Mouse (Mus musculus) right cerebral cortex, postnatal 14 days (tissue): ENCODE data around the gene Lrrc49.

Source experiments
- DNase-seq: peaks from one replicate; pipeline ENCODE4 v3.0.0; 2022

Gene Lrrc49

GRCm38 (mm10) chr9:60592363-60592762 is 95.6 kb downstream of the Lrrc49 start:
- DNase-seq: no peak

DNA sequence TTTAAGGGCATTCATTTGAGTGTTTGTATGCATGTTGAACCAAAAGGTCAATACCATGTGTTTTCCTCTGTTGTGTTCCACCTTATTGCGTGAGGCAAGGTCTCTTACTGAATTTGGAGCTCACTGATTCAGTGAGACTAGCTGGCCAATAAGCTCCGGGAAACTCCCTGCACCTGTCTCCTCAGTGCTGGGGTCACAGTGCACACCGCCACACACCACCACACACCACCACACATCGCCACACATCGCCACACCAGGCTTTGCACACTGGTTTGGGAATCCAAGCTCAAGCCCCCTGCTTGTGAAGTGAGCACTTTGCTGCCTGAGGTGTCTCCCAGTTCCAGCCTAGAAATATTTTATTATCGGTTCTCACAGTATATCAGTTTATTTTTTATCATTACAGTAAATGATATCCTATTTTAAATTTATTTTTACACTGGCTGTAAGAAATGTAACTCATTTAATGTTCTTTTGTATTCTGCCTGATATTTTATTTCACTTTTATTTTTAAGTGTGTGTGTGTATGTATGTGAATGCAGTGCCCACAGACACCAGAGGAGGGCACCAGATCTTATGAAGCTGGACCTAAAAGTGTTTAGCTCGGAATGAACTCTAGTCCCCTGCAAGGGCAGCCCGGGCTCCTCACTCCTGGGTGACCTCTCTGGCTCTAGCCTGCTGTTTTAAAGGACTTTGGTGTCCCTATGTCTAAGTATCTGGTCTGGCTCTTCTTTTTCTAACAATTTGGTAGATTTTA is 96.9 kb downstream of the Lrrc49 start:
- no peak for DNase-seq

DNA sequence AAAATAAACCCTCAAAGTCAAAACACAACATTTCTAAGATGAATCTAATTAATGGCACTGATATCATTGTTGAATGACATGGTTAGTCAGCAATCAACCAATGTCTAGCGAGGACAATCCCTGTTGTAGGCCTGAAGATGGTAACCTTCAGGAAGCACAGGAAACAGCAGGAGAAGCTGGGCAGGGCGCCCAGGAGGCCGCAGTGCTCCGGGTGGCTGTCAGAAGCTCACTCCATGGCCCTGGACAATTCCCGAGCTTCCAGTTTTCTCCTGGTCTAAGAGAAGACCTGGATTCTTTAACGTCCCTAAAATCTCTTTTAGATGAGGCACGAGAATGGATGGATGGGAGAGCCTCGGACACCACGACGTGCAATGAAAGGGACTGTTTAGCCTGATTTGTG is 99.0 kb downstream of the Lrrc49 start:
- no peak for DNase-seq

- DNase-seq: no peak
Observed at GRCm38 (mm10) chr9:60586920-60587319, 101.0 kb downstream of the Lrrc49 start.

GRCm38 (mm10) chr9:60585206-60585605 is 102.8 kb downstream of the Lrrc49 start:
- no peak for DNase-seq

DNA sequence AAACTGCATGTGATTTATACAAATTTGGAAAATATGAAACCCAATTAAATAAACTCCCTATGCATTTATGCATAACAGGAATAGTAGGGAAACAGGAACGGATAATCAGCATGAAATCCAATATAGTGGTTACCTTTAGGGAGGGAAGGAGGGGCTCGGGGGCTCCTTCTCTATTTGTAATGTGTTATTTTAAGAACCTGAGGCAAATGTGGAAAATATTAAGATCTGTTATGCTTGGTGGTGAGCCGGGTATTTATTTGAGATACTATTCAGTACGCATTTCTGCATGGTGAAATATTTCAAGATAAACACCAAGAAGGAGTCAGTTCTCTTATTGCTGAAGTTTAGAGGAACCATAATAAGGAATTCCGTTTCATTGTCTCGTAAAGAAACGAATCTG is 105.4 kb downstream of the Lrrc49 start:
- no peak for DNase-seq

DNA sequence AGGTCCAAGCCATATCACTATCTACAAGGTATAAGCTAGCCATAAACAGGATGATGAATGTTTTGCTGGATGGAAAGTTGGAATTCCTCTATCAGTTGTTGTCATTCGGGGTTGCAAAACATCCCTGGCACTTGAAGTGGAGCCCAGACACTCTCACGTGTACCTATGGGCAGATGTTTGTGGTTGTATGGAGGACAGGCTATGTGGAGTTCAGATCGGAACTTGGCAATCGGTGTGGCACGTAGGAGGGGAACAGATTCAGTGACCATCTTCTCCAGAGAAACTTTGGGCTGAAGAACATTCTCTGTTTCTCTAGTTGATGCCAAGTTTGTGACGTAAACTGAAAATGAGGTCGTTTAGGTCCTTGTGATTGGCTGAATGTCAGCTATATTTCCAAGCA is 114.9 kb downstream of the Lrrc49 start:
- DNase-seq: no peak

DNA sequence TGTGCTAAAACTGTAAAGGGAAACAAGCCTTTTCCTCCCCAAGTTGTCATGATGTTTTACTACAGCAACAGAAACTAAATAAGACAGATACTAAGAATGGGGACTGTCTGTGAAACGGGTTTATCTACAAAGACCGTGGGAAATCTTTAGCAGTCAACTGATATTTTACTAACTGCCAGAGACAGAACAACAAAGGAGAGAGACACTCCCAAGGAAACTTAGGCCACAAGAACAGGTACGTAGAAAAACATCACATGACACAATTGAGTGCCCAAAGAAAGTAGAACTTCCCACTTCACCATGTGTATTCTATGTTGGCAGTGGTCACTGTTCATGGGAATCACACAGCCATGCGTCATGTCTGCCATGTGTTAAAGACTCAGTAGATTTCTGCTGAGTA is 116.2 kb downstream of the Lrrc49 start:
- no peak for DNase-seq

DNA sequence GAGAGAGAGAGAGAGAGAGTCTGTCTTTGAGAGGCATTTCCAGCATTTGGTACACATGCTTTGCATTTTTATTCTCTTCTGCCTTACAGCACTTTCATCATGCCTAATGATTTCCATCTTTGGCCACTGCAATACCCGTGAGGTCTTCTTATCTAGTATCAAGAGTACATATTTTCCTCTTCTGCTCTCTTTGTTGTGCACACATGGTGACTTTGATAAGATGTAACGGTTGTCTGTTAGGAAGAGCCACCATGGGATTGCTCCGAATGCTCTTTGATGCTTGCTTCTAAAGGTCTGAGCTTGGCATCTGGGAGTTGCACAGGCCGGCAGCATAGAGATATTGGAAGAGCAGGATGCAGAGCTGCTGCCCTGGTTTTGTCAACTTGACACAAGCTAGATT is 116.9 kb downstream of the Lrrc49 start:
- DNase-seq: no peak

GRCm38 (mm10) chr9:60569366-60569765 is 118.6 kb downstream of the Lrrc49 start:
- DNase-seq: no peak

DNA sequence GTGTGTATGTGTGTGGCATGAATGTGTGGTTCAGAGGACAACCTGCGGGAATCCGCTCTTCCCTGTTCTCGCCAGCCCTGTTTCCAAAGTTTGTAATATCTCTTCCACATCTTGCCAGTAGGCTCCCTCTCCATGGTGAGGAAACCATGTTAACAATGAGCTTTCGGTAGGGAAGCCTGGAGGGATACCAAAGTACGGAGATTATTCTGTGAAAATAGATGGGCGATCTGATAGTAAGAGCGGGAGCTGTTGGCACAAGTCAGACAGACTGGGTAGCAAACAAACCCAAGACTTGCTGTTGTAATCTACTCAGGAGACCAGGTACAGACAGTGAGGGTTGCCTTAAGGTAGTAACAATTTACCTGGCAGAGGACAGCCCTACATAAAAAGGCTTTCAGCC is 124.1 kb downstream of the Lrrc49 start:
- DNase-seq: no peak

DNA sequence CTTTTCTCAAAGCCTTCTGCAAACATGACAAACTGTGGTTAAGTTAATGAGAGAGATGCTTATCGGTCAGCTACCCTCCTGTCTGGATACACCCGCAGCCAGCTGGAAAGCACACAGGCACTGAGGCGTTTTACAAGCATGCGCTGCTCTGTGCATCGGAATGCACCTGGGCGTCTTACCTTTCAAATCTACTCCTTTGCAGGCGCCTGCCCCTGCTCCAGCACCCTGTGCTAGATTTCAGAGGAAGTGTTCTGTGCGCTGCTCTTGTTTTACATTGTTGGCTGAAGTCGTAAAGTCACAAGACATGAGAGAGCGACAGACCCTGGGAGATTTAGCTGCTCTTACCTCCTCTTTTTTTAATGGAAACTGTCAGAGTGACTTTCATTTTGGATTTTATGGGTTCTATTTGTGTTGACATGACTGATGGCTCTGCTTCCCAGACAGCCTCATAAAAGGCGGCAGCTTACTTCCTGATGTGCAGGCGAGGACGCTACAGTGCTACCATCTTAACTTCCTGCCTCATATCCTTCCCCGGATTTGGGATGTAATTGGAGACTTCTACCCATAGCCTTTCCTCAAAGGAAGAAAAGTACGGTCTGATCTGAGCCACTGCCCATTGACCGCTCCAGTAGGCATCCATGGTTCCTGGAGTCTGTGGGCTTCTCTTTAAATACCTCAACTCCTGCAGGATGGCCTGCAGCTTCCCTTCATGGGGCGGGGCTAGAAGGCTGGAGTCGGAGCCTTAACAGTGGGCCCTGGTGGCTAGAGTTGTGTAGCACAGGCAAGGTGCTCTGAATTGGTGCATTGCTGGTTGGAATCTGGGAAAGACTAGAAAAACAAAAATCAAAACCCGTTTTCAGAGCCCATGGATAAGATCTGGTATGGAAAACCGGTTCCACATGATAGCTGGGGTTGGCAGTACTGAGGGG is 125.3 kb downstream of the Lrrc49 start:
- DNase-seq: no peak

- DNase-seq: no peak
Observed at GRCm38 (mm10) chr9:60561641-60562289, 126.2 kb downstream of the Lrrc49 start.

DNA sequence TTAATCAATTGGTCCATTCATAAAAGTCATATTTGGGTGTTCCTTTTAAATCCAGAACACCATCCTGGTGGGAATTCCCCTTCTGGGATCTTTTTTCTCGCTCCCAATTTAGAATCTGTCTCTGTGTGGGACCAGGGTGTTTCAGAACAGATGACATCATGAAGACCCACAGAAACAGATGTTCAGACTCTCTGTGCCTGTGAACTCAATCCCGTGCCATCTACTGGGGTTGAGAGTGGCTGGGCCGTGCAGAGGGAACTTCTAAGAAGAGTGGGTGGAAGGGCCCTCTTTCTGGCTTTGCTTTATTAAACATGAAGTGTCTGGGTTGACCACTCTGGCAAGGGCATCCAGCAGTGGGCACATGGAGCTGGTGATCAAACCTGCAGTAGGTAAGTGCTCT is 129.5 kb downstream of the Lrrc49 start:
- no peak for DNase-seq

- DNase-seq: no peak
Observed at GRCm38 (mm10) chr9:60551238-60551637, 136.7 kb downstream of the Lrrc49 start.

GRCm38 (mm10) chr9:60548182-60548581 is 139.8 kb downstream of the Lrrc49 start:
- peak; percentile 41 for DNase-seq

DNA sequence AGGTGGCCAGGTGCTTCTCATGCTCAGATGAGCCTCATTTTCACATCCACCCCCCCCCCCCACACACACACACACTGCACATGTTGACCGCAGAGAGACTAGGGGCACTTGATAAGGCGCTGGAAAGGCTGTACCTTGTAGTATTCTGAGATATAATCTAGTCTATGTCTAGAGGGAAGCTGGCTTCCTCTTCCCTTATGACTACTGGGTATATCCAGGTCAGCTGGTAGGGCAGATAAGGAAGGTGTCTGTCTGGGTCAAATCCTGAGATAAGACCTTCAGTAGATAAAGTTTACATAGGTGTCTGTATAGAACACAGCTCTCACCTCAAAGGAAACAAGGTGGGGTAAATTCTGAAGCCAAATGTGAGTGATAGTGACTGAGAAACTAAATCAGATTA is 141.8 kb downstream of the Lrrc49 start:
- DNase-seq: no peak

DNA sequence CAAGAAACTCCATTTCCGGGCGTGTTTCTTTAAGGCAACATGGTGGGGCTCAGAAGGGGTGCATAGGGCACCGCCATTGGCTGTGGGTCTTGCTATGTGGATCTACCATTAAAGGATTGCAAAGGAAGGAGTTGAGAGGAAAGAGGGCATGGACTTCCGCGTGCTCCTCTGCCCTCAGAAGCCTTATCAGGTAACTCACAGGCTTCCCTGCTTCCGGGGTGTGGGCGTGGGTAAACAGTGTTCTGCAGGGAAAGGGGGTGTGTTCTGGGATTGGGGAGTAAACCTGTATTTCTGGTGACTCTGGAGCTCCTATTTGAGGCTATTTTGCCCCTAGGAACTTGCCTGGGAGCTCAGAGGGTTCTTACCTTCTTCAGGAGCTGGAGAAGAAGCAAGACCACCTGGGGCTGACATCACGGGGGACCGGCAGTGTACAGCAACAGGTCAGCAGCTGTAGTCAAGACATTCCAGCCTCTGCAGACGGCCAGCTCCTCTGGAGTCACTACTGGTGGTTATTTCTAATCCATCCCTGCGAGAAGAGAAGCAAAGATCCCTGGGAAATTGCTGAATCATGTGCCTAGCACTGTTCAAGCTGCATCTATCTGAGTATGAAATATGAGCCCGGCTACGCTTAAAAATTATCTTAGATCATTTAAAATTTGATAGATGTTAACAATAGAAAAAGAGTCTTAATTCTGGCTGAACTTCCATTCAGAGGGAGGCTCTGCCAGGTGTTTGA is 142.4 kb downstream of the Lrrc49 start:
- no peak for DNase-seq

DNA sequence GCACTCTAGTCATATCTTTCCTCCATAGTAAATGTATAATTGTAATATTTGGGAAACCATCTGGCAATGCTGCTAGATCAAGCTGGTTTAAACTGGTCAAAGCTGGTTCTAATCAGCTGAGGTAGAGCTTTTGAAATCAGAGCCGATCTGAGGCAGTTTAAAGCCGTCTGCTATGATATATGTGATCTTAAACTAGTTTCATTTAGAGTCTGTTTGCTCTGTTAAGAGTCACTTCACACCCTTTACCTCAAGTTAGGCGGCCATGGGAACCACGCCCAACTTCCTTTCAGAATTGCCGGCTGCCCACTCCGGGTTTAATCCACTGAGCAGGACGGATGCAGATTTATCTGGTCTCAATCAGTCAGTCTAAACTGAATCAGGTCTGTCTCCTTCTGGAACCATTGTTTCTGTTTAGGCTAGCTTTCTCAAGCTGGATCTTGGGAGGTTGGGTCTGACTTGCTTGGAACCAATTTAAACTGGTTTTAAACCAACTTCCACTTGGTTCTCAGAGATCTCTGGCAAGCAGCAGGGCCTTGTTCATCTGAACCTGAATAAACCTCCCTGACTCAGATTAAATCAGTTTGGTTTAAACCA is 144.4 kb downstream of the Lrrc49 start:
- no peak for DNase-seq

- no peak for DNase-seq
Observed at GRCm38 (mm10) chr9:60530310-60530709, 157.6 kb downstream of the Lrrc49 start.

GRCm38 (mm10) chr9:60529348-60530243 is 158.4 kb downstream of the Lrrc49 start:
- DNase-seq: no peak
